Mouse (Mus musculus): Measurements from ENCODE around the gene Bpifa5. TPM values are rescaled to one million over a fixed set of nuclear protein-coding genes. Genes with fewer than 3 reads are reported as not detected.

Bpifa5 gene
- not detected for polyA plus RNA-seq (2017; shearing (Covaris generic))

GRCm38 (mm10) chr2:154162307-154162706 is at the start of gene Bpifa5:
Gene Bpifa5, plus strand, starts transcription at chr2:154162607.

GRCm38 (mm10) chr2:154130120-154130519 is 32.3 kb upstream of the Bpifa5 start, which contains the start of gene Bpifa3:
Gene Bpifa3, plus strand, starts transcription at chr2:154130336.

GRCm38 (mm10) chr2:154142580-154142979 is 19.8 kb upstream of the Bpifa5 start, which contains the start of gene Bpifa1:
Gene Bpifa1, plus strand, starts transcription at chr2:154142880.

GRCm38 (mm10) chr2:154190546-154191258 is 28.3 kb downstream of the Bpifa5 start, which contains the start of gene Bpifb1:
Gene Bpifb1, plus strand, starts transcription at chr2:154190818.

Other genes with a start within 250 kb of the Bpifa5 start
- gene Bpifb3, start 244.4 kb upstream of the Bpifa5 start, polyA plus RNA-seq (2017; shearing (Covaris generic)): not detected
- not detected for gene Bpifb4, start 224.4 kb upstream of the Bpifa5 start, polyA plus RNA-seq (2017; shearing (Covaris generic))
- not detected for gene Bpifa6, start 187.7 kb upstream of the Bpifa5 start, polyA plus RNA-seq (2017; shearing (Covaris generic))
- 0.45 TPM for gene Bpifa2, start 154.3 kb upstream of the Bpifa5 start, polyA plus RNA-seq (2017; shearing (Covaris generic))
- gene Bpifa3, start 32.3 kb upstream of the Bpifa5 start, polyA plus RNA-seq (2017; shearing (Covaris generic)): not detected
- gene Bpifa1, start 19.7 kb upstream of the Bpifa5 start, polyA plus RNA-seq (2017; shearing (Covaris generic)): not detected
- gene Bpifb1, start 28.2 kb downstream of the Bpifa5 start, polyA plus RNA-seq (2017; shearing (Covaris generic)): not detected
- not detected for gene Bpifb5, start 61.1 kb downstream of the Bpifa5 start, polyA plus RNA-seq (2017; shearing (Covaris generic))
- not detected for gene Bpifb9a, start 95.2 kb downstream of the Bpifa5 start, polyA plus RNA-seq (2017; shearing (Covaris generic))
- not detected for gene Bpifb9b, start 144.6 kb downstream of the Bpifa5 start, polyA plus RNA-seq (2017; shearing (Covaris generic))
- 17.7 TPM for gene Cdk5rap1, start 210.4 kb downstream of the Bpifa5 start, polyA plus RNA-seq (2017; shearing (Covaris generic))
- gene Snta1, start 245.5 kb downstream of the Bpifa5 start, polyA plus RNA-seq (2017; shearing (Covaris generic)): not detected

Data from activated CD4-positive, CD25-positive, alpha-beta regulatory T cell, adult 9 weeks (primary cell).